Mouse (Mus musculus) liver, adult 2 months (tissue): ENCODE data around the gene Dtx4.

Experiments
- CTCF ChIP-seq: fragments of 200-500 bp; IDR thresholded peaks from 2 replicates; pipeline ENCODE4 v1.5.1; 2011; ENCODE audit warnings: low read depth, low read length, control low read depth
- POLR2A ChIP-seq: fragments of 200-500 bp; IDR thresholded peaks from 2 replicates; pipeline ENCODE4 v1.6.1; 2011; ENCODE audit warnings: low read length, control low read depth; ENCODE audit not compliant: insufficient read depth; ENCODE audit errors: extremely low read depth

DNA sequence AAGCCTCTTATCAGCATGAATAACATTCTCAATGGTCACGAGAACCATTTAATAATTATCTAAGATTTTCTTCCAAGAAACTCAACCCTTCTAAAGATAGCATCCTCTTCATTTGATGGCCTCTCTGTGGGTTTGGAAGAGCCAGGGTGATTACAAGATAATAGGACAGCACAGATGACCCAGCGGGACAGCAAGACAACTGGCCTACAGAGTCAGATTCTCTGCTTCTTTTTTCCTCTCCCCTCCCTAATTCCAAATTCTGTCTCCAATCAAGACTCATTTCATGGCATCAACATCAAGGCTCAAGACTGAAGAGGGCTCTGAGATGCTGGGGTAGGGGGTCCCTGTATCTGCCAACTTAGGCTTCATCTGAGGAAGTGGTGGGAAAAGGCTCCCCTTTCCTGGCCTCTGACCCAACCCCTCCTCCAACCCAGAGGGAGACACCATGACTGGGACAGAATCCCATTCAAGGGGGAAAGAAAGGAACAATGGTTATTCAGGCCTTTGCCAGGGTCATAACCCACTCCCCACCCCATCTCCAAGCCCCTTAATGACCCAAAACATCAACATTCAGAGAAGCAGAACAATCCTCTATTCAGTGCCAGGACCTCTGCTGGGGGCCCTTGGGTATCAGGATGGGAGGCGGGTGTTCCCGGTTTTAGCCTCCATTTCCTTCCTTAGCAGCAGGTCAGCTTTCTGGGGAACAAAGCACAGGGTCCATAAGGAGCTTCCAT is 7.6 kb downstream of the Dtx4 start:
- no peak for TF ChIP-seq CTCF
- TF ChIP-seq POLR2A = no peak
